Mouse (Mus musculus): Measurements from ENCODE around the gene Trim47.

Trim47 gene

GRCm38 (mm10) chr11:116061641-116062415, 65.2 kb downstream of the Trim47 start:
- DNase-seq (ENCODE audit: low read depth), result no peak

DNA sequence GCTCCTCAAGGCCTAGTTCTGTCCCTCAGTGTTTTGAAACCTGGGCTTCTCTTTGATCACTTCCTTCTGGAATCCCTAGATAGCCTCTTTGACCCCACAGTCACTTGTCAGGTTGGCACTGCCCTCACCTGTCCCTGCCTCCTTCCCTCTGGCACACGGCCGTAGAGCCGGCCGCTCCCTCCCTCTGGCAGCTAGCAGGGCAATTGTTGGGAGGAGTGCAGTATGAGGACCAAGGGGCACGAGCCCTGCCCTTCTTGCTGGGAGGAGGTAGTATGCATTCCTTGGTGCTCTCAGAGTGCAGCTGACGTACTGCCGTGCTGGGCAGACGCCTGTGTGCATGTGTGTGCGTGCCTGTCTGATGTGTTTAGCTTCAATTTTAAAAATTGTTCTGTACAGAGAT, 66.4 kb downstream of the Trim47 start:
- DNase-seq (ENCODE audit: low read depth), result no peak

DNA sequence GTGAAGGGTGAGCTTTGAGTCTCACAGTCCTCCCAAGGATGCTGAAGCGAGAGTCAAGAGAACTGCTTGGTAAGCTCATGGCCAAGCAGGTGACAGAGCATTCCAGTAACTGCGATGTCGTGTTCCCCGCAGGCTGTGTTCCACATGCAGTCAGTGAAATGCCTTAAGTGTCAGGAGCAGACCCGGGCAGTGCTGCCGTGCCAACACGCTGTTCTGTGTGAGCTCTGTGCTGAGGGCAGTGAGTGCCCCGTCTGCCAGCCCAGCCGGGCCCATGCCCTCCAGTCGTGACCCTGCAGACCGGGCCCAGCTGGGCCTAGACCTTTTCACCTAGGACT, 67.4 kb downstream of the Trim47 start:
- DNase-seq (ENCODE audit: low read depth), result no peak

- no peak for DNase-seq (ENCODE audit: low read depth)
Observed at GRCm38 (mm10) chr11:116058868-116059690, 67.9 kb downstream of the Trim47 start.

DNA sequence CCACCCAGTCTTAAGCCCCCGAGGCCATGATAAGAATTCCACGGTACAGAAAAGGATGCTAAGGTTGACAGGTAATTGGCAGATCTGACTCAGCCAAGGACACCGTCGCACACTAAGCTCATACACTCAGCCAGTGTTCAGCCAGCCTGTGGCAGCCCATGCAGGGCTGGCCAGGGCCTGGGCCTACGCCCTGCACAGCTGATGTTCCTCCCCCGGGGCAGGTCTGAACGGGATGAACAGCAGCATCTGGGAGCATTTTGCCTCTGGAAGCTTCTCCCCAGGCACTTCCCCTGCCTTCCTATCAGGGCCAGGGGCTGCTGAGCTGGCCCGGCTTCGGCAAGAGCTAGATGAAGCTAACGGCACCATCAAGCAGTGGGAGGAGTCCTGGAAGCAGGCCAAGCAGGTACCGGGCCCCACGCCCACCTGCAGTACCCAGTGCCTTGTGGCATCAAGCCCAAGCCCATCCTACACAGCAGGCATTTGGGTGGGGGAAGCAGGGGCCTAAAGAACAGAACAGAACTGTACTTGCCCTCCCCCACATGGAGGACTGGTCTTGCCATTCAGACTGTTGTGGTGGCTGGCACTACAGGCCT, 68.9 kb downstream of the Trim47 start:
- no peak for DNase-seq (ENCODE audit: low read depth)

DNA sequence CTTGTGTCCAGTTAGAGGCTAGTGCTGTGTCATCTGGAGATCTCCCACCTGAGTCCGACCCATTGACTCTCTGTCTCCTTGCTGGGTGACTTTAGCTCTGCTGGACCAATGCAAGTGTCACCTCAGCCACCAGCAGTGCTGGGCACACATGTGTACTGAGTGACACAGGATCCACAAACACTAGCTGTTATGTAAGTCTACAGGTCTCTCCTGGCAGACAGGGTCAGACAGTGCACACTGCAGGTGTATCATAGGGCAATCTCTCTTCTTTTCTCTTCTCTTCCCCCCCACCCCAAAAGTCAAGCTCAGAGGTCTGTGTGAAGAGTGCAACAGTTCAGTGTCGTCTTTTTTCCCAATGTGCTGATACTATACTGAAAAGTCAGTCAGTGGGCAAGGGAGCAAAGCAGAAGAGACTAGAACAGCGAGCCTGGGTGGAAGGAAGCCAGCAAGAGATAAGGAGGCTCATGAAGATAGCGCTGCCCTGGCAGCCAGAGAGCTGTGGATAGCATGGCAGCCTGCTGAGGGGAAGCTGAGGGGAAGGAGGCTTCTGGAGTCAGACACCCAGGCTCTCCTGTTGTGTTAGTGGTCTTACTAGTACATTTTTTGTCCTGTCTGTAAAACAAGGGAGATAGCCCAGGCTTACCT, 69.7 kb downstream of the Trim47 start:
- no peak for DNase-seq (ENCODE audit: low read depth)

- DNase-seq (ENCODE audit: low read depth), result no peak
Observed at GRCm38 (mm10) chr11:116055873-116056272, 71.1 kb downstream of the Trim47 start.

Measured in naive thymus-derived CD4-positive, alpha-beta T cell, adult 2 months (primary cell).